Mouse (Mus musculus): Measurements from ENCODE around the gene Phf21a. TPM values are rescaled to one million over a fixed set of nuclear protein-coding genes. Genes with fewer than 3 reads are reported as not detected.

Gene Phf21a
- total and polyA plus RNA-seq, 2 experiments from 2014 or later, result 34.4 to 146 TPM

GRCm38 (mm10) chr2:92185062-92185765 is 92.3 kb downstream of the Phf21a start:
- Histone ChIP-seq H3K27ac (ENCODE audit: low read depth, low read length) (peak overlapping the region; percentile 100), H3K27me3 (ENCODE audit: insufficient read depth, low read length) (no peaks in the 10 kb centered on the region), H3K4me2 (ENCODE audit: low read depth) (peak overlapping the region; percentile 88), H3K4me3 (ENCODE audit: low read depth, low read length) (peak overlapping the region; percentile 58), H3K9ac (peak overlapping the region; percentile 82), H3K4me1 (ENCODE audit: insufficient read depth) (peaks cover 32% of the 10 kb centered on the region), H3K36me3 (ENCODE audit: insufficient read depth) (no peaks in the 10 kb centered on the region), H3K9me3 (ENCODE audit: low read length) (no peaks in the 10 kb centered on the region)
- DNase-seq (peak; percentile 63), ATAC-seq (peak; percentile 9; the same call in 1 of the 2 replicates)
- WGBS, result under 1% methylated on average over 45 of the region's 47 CpGs
- no peak for TF ChIP-seq CTCF (IDR thresholded peaks at IDR 0.05; ENCODE audit: low read depth)

- Histone ChIP-seq H3K27ac (ENCODE audit: low read depth, low read length) (peak overlapping the region; percentile 100), H3K9ac (peak overlapping the region; percentile 82), H3K4me2 (ENCODE audit: low read depth) (peak overlapping the region; percentile 88), H3K9me3 (ENCODE audit: low read length) (no peaks in the 10 kb centered on the region), H3K4me1 (ENCODE audit: insufficient read depth) (peaks cover 32% of the 10 kb centered on the region), H3K36me3 (ENCODE audit: insufficient read depth) (no peaks in the 10 kb centered on the region), H3K4me3 (ENCODE audit: low read depth, low read length) (peak overlapping the region; percentile 58), H3K27me3 (ENCODE audit: insufficient read depth, low read length) (no peaks in the 10 kb centered on the region)
- no peak for TF ChIP-seq CTCF (IDR thresholded peaks at IDR 0.05; ENCODE audit: low read depth)
- no peak for ATAC-seq
- WGBS, result 3% methylated on average over 11 of the region's 11 CpGs
- no peak for DNase-seq
Measured at GRCm38 (mm10) chr2:92185766-92186450, 93.0 kb downstream of the Phf21a start.

- H3K27me3 ChIP-seq (ENCODE audit: insufficient read depth, low read length), result no peaks in the 10 kb centered on the region
- no peak overlapping the region for H3K27ac ChIP-seq (ENCODE audit: low read depth, low read length)
- WGBS, result 50% methylated on average over 6 of the region's 6 CpGs
- no peaks in the 10 kb centered on the region for H3K36me3 ChIP-seq (ENCODE audit: insufficient read depth)
- peak overlapping the region; percentile 88 for H3K4me2 ChIP-seq (ENCODE audit: low read depth)
- TF ChIP-seq CTCF (IDR thresholded peaks at IDR 0.05; ENCODE audit: low read depth), result peak; percentile 31
- ATAC-seq, result no peak
- H3K4me3 ChIP-seq (ENCODE audit: low read depth, low read length), result no peak overlapping the region
- no peak for DNase-seq
- no peak overlapping the region for H3K9ac ChIP-seq
- H3K9me3 ChIP-seq (ENCODE audit: low read length), result no peaks in the 10 kb centered on the region
- peaks cover 32% of the 10 kb centered on the region for H3K4me1 ChIP-seq (ENCODE audit: insufficient read depth)
Measured at GRCm38 (mm10) chr2:92187061-92187460, 94.1 kb downstream of the Phf21a start.

GRCm38 (mm10) chr2:92188744-92189143 is 95.8 kb downstream of the Phf21a start:
- DNase-seq (no peak), ATAC-seq (no peak)
- peaks cover 32% of the 10 kb centered on the region for H3K4me1 ChIP-seq (ENCODE audit: insufficient read depth)
- WGBS, result 45% methylated on average over 3 of the region's 3 CpGs
- TF ChIP-seq CTCF (IDR thresholded peaks at IDR 0.05; ENCODE audit: low read depth), result no peak
- no peak overlapping the region for H3K9ac ChIP-seq
- H3K4me2 ChIP-seq (ENCODE audit: low read depth), result peak overlapping the region; percentile 11; the same call in 1 of the 2 replicates
- H3K27ac ChIP-seq (ENCODE audit: low read depth, low read length), result no peak overlapping the region
- no peaks in the 10 kb centered on the region for H3K27me3 ChIP-seq (ENCODE audit: insufficient read depth, low read length)
- H3K9me3 ChIP-seq (ENCODE audit: low read length), result no peaks in the 10 kb centered on the region
- H3K36me3 ChIP-seq (ENCODE audit: insufficient read depth), result no peaks in the 10 kb centered on the region
- no peak overlapping the region for H3K4me3 ChIP-seq (ENCODE audit: low read depth, low read length)

GRCm38 (mm10) chr2:92190960-92191359 is 98.0 kb downstream of the Phf21a start:
- Histone ChIP-seq H3K9ac (no peak overlapping the region), H3K27ac (ENCODE audit: low read depth, low read length) (no peak overlapping the region), H3K36me3 (ENCODE audit: insufficient read depth) (no peaks in the 10 kb centered on the region), H3K4me3 (ENCODE audit: low read depth, low read length) (no peak overlapping the region), H3K9me3 (ENCODE audit: low read length) (no peaks in the 10 kb centered on the region), H3K27me3 (ENCODE audit: insufficient read depth, low read length) (no peaks in the 10 kb centered on the region), H3K4me1 (ENCODE audit: insufficient read depth) (peaks cover 31% of the 10 kb centered on the region), H3K4me2 (ENCODE audit: low read depth) (no peak overlapping the region)
- TF ChIP-seq CTCF (IDR thresholded peaks at IDR 0.05; ENCODE audit: low read depth), result no peak
- no peak for ATAC-seq
- DNase-seq, result no peak
- 48% methylated on average over 5 of the region's 5 CpGs for WGBS

- WGBS, result 70% methylated on average over 5 of the region's 5 CpGs
- H3K27me3 ChIP-seq (ENCODE audit: insufficient read depth, low read length), result no peaks in the 10 kb centered on the region
- no peaks in the 10 kb centered on the region for H3K36me3 ChIP-seq (ENCODE audit: insufficient read depth)
- TF ChIP-seq CTCF (IDR thresholded peaks at IDR 0.05; ENCODE audit: low read depth), result no peak
- H3K9me3 ChIP-seq (ENCODE audit: low read length), result no peaks in the 10 kb centered on the region
- peak; percentile 78 for DNase-seq
- no peak overlapping the region for H3K27ac ChIP-seq (ENCODE audit: low read depth, low read length)
- H3K4me2 ChIP-seq (ENCODE audit: low read depth), result no peak overlapping the region
- peaks cover 21% of the 10 kb centered on the region for H3K4me1 ChIP-seq (ENCODE audit: insufficient read depth)
- no peak overlapping the region for H3K9ac ChIP-seq
- no peak overlapping the region for H3K4me3 ChIP-seq (ENCODE audit: low read depth, low read length)
- peak; percentile 84 for ATAC-seq
Measured at GRCm38 (mm10) chr2:92191826-92192581, 99.1 kb downstream of the Phf21a start.
